Mouse (Mus musculus) cerebellum, adult 11 months (tissue): ENCODE measurements around the gene Ncapd3.

Experiments used
- DNase-seq: peaks from one replicate; pipeline ENCODE4 v3.0.0; 2022

Gene Ncapd3

DNA sequence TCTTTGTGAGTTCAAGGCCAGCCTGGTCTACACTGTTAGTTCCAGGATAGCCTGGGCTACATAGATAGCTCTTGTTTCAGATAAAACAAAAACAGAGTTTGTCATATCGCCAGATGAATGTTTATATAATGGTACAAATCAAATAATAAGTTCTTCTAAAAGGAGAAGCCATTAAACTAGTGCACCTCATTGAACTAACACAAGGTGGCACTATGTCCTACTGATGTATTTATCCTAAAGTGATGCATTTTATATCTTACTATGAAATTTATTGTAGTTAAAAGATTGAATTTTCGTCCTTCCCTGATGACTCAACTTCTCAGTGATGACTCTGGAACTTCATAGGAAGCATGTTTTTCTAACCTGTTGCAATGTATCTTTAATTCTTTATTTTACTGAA lies 19.5 kb downstream of the Ncapd3 start:
- no peak for DNase-seq

DNA sequence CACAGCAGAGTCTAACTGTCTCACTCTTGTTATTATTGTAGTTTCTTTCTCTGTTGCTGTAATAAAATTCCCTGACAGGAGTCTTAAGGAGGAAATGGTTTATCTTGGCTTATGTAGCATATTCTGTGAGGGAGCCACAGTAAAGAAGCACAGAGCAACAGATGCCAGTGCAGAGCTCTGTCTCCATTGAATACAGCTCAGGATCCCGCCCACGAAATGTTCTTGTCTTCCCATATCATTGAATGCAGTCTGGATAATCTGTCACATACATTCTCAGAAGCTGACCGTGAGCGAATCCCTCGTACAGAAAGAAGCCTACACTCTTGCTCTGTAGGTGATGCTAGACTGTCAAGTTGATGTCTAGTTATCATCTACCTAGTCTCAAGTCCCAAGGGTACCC lies 28.4 kb downstream of the Ncapd3 start:
- DNase-seq: no peak

DNA sequence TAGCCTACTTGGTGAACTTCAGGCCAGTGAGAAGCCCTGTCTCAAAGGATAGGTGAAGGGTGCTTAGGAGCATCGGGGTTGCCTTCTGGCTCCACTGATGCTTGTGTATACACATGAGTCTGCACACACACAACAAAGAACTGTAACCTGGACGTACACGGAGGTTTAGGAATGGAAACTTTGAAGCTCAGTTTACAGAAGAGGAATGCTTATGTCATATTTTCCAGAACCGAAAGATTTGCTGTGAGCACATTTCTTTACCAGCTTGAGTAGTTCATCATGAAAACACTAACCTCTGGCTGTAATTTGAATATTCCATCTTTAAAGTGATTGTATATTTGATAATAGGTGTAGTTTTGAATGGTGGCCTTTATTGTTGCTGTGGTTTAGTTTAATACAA lies 40.9 kb downstream of the Ncapd3 start:
- no peak for DNase-seq

DNA sequence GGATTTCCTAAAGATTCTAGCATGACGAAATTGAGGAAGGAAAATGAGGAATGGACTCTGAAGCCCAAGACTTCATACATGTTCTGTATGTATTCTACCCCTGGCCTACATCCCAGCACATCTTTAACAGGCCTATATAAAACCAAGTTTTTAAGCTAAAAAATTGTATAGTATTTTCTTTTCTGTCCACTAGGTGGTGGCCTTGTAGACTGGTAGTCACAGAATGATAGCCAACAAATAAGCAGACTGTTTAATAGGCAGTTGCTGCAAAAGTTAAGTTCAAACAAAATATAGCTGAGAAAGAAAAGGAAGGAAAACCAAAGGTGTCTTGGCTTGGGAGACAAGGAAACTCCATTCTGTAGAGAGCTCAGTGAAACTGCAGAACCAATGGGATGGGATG lies 44.7 kb downstream of the Ncapd3 start:
- no peak for DNase-seq

DNA sequence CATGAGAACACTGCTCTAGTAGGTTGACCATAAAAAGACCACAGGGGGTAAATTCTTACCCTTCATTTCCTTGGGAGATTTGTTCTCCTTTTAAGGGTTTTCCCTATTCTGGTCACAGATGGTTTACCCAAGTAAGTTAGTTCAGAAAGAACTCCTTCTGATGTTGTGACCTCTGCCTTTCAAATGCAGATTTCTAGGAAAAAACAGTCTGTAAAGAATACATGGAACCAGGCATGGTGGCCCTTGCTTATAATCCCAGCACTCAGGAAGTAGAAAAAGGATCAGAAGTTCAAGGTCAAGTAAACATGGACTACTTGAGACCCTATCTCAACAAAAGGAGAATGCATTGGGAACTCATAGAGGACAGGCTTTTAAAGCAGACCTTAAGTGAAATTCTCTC lies 45.8 kb downstream of the Ncapd3 start:
- no peak for DNase-seq

DNA sequence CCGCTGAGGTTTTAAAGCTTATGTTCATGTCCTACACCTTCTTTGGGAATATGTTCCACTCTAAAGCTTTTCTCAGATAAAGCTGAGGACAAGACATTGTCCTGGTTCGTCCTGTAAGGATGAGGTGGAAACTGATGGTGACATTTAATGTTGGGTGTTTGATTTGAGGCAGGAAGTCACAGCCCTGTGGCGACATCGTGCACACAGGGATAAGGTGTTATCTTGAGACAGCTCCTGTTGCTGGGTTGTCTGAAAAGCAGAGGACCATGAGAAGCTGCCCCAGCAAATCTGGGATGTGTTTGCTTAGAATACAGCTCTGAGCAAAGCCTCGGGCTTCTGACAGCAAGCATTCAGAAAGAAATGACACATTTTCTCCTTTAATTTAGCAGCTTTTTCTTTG lies 56.3 kb downstream of the Ncapd3 start:
- no peak for DNase-seq

DNA sequence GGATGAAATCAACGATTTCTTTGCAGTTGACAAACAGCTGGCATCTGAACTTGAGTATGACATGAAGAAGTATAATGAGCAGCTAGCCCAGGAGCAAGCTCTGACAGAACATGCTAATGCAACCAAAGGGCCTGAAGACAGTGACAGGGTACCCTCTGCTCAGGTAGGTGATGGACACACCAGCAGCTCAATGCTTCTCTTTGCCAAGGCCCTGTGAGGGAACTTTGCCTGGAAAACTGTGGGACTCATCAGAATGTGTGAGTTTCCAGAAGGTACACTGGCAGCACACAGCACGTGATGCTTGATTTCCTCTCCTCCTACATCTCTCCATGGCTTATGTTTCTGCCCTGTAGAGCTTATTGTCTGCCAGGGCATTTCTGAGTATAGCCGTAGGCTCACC lies 57.4 kb downstream of the Ncapd3 start:
- DNase-seq: no peak

DNA sequence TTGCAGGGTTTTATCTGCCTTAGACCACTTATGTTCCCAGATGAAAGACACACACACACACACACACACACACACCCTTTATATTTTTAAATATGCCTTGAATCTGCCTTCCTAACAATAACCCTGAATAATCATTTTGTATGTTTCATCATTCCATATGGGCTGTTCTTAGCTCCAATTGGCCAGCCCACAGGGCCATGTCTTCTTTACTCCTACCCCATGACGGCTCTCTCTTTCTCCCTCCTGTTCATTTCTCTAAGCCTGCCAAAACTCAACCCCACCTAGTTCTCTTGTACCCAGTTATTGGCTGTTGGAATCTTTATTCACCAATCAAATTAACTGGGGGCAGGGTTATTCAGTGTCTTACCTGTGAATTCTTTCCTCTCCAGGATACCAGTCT lies 60.2 kb downstream of the Ncapd3 start:
- no peak for DNase-seq

DNA sequence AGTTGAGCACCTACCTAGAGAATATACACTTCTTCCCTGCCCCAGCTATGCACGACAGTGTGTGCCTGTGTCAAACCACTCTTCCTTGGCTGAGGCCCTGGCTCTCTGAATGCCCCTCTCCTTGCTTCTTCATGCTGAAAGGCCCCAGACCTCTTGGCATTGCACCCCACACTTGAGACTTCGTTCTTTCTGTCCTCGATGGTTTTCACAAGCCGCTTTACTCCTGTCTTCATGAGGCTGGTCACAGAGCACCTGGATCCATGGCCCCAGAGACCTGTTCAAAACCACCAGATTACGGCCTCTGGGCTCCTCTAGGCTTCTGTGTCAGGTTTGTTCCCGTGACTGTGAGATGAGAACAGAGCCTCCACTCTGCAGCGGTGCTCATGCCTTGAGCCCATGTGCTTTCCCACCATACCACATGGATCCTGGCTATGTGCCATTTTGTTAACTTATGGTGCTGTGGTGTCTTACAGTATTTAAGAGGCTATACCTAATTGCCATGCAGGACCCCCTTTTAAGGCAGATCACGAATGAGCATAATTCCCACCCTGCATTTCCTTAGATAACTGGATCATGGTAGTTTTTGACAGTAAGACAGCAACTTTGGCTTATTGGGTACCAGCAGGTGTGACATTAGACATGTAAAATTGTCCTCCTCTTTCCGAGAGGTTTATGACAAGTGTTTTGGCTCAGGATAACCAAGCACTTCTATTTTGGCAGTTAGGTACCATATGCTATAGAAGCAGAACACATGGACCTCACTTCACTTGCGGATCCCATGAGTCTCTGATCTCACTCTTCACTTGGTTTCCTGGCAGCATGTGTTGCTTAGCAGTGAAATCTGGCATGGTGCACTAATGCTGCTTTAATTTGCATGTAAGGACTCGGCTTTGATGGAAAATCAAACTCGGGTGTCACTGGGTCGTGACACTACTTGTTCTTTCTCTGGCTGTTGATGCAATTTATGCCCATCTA lies 61.1 kb downstream of the Ncapd3 start:
- peak; percentile 11 for DNase-seq

DNA sequence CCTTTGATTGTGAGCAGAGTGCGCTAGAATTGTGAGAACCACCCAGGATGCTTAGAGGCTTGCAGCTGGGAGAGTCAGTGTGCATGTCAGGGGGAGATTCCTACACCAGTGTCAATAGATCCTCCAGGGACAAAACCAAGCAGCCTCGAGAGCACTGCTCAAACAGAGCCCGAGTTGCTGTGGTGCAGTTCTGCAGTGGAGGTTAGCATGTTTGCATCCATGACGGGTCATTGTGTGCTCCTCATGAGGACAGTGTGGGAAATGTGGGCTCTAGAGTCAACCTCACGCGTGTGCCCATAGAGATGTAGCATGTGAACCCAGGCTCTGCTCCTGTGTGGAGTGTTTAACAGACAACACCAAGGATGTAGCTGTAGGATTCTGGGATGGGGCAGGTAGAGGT lies 62.9 kb downstream of the Ncapd3 start:
- DNase-seq: no peak

DNA sequence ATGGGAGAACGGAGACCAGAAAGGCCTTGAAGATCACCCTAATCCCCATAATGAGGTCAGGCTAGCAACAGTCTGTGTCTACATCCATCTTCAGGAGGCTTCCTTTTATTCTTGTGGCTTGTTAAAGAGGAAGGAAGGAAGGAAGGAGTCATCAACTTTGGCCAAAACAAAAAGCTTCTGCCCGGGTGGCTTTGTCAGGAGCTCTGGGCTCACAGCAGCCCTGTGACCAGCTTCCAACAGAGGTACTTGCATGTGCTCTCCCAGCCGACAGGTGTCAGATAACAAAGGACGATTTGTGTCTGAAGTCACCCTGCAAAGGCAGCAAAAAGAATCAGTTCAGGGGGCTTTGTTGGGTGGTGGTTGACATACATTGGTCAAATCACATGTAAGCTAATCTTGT lies 68.1 kb downstream of the Ncapd3 start:
- no peak for DNase-seq

DNA sequence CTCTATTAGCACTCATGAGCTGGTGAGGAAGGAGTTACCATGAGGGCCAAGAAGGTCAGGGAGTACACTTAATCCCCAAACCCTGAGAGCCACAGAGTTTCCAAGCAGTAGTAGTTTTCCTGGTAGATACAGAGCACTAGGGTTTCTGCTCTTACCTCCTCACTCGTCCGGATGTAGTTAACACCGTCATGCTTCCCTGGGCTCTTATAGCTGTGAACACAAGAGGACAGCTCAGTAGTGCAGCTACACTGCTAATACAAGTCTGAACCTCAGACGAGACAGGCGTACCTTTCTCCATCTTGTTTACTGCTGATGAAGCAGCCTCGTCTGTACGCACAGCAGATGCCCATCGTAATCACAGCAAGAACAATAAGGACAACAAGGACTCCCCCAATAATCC lies 68.6 kb downstream of the Ncapd3 start:
- DNase-seq: no peak

DNA sequence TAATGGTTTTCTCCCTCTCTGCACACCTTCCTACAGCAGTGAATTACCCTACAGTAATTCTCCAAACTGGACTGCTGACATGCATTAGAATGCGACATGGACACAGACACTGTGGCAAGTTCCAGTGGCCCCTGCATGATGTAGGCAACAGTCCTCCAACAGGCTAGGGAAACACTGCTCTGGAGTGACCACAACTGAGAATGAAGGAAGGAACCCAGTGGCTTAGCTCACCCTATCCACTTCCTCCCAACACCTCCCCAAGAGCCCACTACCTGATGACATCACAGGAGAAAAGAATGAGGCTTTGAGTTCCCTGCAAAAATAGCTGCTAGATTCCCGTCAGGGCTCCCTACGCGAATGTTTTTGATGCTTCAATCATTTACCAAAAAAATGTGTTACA lies 69.5 kb downstream of the Ncapd3 start:
- DNase-seq: no peak

DNA sequence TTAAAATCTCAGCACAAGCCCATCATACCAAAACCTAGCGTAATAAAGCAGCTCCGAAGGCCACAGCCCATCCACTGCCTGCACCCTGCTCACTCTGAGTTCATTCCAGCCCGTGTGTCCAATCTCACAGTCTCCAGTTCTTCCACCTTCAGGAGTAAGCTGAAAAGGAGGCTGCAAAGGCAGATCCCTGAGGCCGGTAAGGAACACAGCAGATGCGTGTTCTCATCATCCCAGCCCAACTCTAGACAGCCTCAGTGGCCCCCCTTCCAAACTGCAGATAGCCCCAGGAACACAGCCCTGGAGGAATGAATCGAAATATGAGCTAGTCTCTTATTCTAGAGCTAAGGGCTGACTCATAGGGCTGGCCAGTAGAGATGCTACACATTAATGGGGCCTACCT lies 71.5 kb downstream of the Ncapd3 start:
- DNase-seq: no peak

DNA sequence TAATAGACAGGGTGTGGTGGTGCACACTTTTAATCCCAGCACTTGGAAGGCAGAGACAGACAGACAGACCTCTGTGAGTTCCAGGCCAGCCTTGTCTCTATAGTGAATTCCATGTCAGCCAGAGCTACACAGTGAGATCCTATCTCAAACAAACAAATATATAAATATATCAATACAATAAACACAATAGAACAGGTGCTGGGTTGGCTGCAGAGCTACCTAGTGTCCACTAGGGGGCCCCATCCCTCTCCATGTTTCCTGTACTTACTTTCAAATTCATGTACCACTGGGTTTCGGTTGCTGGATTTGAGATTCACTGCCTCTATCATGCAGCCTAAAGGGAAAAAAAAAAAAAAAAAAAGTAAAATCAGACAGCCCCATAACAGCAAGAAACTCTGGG lies 76.1 kb downstream of the Ncapd3 start:
- DNase-seq: peak; percentile 51

DNA sequence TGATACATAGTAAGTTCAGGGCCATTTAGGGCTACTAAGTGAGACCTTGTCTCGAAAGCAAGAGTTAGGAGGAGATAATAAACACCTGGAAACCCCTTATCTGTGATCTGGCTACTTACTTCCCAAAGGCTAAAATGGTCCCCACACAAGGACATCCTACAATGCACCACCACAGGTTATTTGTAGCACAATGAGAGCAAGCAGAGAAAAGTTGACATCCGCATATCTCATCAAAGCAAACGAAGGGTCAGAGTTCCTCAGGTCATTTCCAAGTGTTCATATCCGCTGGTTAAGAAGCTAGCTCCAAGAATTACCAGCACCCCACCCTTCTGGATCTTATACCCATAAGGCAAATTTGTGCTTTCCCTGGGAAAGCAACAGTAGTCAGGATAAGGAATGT lies 78.5 kb downstream of the Ncapd3 start:
- no peak for DNase-seq

DNA sequence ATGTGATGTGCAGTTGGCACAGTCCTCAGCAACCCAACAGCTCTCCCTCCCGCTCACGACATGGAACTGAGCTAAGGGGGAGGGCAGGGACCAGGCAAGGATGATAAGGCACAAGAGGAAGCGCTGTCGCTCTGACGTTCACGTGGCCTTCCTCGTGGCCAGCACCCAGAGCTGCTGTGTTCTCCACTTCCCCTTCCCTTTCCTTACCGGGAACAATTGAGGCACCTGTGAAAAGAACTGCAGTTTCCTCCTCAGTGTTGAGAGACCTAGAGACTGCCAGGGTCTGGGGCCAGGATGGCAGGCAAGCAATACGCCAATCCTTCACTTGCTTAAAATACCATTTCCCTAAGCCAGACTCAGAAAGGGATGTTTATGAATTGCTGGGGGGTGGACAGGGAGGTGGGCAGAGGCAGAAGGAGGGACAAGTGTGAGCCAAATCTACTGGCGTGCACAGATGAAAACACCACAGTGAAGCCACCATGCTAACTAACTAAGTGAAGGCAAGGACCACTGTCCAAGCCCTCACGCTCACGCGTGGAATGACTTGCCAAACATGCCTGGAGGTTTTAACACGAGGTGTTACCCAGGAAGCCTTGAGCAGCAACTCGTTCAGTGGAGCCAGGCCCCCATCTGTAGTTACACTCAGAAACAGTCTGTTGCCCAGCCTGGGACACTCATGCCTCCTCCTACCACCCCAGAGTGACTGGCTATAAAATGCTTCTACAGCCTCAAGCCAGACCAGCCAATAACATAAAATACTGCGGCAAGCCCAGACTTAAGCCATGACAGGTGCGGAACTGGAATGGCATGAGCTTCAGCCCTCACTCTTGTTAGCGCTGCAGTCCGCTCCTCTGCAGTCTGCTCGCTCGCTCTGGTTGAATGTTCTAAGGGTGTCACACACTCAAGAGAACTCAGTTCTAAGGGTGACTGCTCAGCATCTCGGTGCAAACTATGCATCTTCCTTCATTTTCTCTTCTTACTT lies 79.8 kb downstream of the Ncapd3 start:
- no peak for DNase-seq

DNA sequence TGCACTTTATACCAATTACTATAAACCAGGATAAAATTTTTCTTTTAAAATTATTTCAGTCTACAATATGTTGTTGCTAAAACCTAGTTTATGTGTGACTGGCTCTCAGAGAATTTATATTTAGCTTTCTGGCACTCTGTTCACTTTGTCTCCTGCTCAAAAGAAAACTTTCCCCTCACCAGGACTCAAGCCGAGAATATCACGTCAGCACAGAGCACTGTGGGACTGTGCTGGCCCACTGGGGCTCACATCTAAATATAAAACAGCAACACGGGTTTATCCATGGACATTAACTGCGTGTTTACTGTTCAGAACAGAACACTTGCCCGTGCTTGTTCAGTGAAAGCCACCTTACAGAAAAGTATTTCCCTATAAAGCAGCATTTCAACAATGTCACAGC lies 80.7 kb downstream of the Ncapd3 start:
- DNase-seq: no peak

DNA sequence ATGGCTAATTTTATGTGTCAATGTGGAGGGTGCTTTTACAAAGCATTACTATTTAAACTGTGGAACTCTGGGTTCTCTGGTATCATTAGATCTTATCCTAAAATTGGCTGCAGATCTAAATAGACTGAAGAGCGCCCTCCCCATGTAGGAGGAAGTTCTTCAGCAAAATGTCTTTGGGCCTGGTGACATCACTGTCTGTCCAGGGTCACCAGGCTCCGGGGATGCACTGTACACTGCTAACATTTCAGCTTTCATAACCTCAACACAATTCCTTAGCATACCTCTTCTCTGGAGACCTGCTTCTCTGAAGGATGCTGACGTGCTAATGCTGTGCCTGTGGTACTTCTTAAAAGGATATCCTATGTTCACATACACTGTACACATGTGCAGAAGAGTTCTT lies 81.8 kb downstream of the Ncapd3 start:
- no peak for DNase-seq

DNA sequence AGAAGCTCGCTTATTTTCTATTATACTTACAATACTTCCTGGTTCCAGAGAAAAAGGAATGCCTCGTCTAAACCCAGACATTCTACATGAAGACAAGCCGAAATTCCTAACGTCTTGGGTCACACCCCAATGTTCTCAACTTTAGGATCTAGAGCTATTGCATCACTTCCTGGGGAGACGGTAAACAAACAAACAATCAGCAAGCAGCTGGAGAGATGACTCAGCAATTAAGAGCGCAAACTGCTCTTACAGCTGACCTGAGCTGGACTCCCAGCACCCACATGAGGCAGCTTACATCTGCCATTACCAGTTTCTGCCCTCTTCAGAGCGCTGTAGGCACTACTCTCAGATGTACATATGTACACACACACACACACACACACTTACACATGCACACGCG lies 91.3 kb downstream of the Ncapd3 start:
- DNase-seq: no peak

DNA sequence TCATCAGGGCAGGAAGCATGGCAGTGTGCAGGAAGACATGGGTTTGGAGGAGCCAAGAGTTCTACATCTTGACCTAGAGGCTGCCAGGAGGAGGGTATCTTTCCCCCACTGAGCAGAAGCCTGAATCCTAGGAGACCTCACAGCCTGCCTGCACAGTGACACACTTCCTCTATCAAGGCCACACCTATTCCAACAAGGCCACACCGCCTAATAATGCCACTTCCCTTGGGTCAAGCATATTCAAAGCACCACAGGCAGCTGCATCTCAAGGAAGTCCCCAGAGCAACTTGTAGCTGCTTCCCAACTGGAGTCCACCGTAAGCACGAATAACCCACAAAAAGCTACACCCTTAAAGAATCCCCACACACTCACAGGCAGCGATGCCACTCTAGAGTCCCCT lies 92.1 kb downstream of the Ncapd3 start:
- DNase-seq: no peak

DNA sequence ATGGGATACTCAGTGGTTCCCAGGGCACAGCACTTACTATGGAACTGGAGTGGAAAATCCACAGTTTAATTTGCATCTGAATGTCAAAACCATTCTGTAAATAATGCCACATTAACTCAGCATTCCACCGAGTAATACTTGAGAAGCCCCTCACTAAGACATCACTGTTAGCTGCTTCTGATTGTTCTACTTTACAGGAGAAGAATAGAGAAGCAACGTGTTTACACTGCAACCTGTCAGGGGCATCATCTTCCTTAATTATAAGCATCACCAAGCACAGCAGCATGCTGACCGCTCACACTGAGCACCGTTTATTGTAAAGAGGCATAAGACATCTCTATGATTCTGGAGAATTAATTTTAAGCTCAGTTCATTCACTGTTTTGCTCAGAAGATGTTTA lies 93.0 kb downstream of the Ncapd3 start:
- DNase-seq: no peak

DNA sequence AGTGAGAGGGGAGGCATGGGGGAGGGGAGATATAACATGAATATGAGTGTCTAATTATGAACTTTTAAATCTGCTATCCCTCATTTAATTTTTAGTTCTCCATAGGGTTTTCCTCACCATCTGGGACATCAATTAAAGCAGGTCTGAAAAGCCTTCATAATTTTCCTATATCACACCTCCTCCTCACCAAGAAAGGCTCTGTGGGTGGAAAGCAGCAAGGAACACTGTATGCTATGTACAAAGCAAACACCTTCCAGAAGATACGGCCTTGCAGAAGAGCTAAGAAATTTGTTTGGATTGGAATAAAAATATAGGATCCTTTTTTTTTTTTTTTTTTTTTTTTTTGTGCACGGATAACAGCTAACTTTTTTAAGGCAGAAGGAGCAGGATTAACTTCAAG lies 94.0 kb downstream of the Ncapd3 start:
- no peak for DNase-seq

DNA sequence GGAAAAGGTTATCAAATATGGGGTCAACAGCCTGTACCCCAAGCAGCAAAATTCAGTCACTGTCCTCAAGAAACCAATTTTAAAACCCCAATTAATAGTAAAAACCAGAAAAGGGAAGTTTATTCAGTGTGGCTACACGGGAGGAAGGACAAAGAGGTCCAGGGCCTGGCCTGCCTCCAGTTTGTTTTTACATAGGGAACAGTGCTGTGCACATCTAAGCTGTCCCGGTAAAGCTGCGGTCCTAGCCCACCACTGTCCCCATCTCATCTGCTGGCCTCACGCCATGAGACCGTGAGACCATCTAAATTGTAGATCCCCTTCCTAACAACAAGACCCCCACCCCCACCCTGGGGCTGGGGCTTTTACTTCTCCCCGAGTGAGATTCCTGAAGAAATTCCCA lies 95.5 kb downstream of the Ncapd3 start:
- no peak for DNase-seq
